Mouse (Mus musculus) spleen, postnatal 14 days (tissue): ENCODE results near the gene Pnldc1.
"Not testable (repeated sequence)": the region's sequence is repeated elsewhere in the genome, so short reads cannot be mapped to it uniquely, and the experiment has no call there.

Experiments
- DNase-seq, 2 experiments: peaks; one replicate each; pipeline ENCODE4 v3.0.0; 2021 to 2022; ENCODE audit warnings: low spot score in 2 of 2

Pnldc1 gene

DNA sequence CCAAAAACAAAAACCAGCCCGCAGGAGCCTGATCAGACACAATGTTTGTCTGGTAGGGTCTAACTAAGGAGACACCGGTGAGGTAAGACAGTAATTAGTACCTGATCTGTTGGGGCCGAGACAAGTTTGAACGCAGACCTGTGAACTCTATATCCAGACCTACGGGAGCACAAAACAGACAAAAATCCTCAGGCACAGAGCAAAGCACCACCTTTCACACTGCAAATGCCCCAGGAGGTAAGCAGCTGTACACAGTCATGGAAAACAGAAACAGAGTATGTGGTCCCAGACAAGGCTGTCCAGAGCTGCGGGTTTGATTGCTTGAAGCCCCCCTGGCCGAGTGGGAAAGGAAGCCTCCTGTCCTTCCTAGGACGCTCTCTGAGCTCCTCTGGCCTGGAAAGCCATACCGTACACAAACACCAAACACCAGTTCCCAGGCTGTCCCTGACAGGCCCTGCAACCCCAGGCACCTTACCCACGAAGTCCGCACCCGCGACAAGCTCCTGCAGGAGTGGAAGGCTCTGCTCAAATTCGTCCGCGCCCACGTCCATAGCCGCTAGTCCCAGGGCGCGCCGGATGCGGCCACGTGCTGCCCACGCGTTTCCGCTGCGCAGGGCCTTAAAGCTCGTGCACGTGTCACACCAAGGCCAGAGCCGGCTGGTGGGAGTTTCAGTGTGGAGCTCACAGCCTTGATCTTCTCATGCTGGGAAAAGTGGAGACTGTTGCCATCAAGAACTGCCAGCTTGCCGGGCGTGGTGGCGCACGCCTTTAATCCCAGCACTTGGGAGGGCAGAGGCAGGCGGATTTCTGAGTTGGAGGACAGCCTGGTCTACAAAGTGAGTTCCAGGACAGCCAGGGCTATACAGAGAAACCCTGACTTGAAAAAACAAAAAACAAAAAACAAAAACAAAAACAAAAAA is at the start of gene Pnldc1:
Pnldc1 (minus strand) TSS at position 870 of the 920 bp plus-strand sequence.
- no peak for DNase-seq

DNA sequence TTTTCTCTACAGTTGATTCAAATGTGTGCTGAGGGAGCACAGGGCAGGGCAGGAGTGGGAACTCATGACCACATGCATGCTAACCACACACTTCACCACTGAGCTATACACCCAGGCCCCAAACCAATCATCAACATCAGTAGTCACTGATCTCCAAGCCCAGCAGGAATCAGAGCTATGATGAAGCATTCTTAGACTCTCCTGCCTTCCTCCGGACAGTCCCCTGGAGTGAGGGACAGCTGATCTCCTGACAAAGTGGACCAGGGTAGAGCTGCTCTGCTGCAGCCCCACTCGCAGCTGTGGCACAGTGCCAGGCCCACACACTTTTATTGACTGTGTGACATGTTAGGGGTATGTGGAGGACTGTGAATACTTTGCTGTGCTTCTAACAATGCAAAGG is 49.3 kb upstream of the Pnldc1 start:
- not testable (repeated sequence) for DNase-seq

DNA sequence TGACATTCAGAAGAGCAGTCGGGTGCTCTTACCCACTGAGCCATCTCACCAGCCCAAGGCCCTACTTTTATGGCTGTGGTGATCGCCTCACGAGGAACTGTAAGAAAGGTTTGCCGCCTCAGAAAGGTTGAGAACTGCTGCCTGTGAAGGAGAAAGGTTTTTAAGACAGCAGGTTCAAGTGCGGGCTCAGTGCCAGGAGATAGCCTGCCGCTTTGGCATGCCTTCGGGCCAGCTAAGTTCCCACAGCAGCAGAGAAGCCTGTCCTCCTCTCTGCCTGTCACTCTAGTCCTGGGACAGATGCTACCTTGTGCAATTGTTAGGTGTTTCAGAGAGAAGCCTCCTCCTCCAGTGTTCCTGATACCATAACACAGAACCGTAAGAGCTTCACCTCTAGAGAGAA is 46.6 kb upstream of the Pnldc1 start:
- DNase-seq: no peak

DNA sequence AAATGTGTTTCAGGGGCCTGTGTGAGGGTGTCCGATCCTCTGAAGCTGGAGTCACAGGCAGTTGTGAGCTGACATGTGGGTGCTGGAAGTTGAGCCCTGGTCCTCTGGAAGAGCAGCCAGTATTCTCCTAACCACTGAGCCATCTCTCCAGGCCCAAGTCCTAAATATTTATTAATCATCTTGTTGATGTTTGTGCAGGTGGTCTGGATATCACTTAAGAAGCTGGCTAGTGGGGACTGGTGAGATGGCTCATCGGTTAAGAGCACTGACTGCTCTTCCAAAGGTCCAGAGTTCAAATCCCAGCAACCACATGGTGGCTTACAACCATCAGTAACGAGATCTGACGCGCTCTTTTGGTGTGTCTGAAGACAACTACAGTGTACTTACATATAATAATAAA is 39.6 kb upstream of the Pnldc1 start:
- DNase-seq: no peak

DNA sequence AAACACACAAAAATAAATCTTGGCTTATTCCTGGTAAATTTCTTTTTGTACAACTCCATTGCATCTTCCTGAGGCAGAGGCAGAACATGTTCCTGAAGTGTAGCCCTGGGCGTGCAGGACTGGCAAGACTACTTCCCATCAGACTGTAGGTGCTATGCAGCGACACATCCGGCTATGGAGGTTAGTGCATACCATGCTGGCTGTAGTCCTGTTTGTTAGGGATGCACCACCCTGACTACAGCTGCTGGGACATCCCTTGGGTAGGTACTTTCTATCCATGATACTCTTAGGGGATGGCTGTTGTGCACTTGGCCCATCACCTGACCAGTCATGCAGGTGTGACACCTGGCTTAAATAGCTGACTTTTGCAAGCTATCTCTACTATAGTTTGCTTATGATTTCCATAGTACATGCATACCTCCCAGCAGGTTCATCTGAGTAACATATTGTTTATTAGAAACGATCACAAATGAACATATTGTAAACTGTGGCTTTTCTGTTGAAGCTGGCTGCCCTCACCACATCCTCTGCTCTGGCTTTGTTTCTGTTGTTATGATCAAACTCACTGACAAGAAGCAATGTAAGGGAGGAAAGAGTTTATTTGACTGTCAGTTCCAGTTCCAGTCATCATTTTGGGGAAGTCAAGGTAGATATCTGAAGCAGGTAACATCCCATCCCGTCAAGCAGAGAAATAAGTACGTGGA is 32.6 kb upstream of the Pnldc1 start:
- no peak for DNase-seq

DNA sequence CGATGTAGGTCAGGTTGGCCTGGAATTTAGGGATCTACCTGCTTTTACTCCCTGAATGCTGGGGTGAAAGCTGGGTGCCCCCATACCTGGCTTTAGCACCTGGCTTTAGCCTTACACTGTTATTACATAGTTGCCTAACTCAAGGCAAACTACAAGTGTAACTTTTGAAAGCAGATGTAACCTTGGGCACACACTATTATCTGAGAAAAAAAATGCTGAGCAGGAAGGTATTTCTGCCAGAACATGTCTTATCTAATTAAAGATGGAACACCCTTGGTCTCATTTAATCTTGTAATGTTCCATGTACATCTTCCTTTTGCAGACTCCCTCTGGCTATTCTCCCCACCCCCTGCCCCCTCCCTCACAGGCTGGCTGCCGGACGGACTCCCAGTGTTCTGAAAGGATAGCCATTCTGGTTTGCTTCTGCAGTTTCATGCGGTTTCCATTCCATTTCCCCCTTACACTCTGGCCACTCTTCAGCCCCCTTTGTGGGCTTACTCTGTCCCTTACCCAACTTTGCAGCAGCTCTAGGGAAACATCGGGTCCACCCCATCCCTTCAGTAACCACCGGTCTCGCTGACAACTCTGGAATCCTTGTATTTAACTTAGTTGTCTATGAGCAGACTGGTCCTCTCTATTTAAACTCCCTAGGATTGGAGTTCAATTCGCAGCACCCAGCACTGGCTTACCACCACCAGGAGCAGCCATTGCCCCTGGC is 31.7 kb upstream of the Pnldc1 start:
- DNase-seq: no peak

DNA sequence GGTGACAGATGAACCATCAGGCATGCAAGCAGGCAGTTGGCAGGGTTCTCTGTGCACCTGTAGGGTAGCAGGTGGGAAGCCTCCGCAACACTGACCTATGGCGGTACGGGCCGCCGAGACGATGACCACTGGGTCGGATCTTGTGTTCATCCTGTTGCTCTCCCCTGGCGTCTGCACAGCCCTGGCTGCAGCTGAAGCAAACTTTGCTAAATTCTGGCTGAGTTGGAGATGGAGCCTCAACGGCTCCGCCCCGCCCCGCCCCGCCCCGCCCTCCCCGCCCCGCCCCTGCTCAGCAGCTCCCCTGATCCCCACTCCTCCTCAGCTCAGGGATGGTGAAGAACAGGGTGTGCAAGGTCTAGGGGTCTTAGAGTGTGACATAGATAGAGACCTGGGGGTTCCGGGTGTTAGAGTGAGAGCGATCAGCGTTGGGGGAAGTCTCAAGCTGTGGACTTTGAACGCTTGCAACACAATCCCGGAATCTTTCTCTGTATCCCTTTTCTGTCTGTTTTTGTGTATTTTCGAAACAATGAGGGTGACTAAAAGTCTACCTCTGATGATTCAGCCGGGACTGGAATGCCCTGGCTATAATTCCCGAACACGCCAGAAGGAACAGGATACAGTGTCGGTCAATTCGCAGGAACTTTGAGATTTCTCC is 30.2 kb upstream of the Pnldc1 start, which contains the start of gene Acat3:
Acat3 (minus strand) TSS at position 450 of the 655 bp plus-strand sequence.
- DNase-seq: no peak

DNA sequence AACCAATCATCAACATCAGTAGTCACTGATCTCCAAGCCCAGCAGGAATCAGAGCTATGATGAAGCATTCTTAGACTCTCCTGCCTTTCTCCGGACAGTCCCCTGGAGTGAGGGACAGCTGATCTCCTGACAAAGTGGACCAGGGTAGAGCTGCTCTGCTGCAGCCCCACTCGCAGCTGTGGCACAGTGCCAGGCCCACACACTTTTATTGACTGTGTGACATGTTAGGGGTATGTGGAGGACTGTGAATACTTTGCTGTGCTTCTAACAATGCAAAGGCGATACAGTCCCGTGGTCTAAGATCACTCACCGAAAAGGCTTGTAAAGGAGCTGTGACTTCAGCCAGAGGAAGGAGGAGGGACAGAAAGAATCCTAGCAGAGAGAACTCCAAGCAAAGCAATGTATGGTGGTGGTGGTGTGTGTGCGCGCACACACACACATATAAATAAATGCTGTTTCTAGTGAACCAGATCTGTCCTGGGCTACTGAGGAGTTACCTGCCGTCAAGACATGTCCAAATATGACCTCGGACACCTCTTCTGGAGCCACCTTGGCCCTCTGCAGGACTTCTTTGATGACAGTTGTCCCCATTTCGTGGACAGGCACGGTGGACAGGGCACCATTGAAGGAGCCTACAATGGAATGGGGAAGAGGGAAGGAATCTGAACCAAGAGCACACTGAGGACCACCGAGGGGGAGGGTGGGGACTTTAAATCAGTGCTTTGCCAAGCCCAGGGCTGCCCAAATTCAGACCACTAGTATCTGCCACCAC is 29.5 kb upstream of the Pnldc1 start:
- not testable (repeated sequence) for DNase-seq

DNA sequence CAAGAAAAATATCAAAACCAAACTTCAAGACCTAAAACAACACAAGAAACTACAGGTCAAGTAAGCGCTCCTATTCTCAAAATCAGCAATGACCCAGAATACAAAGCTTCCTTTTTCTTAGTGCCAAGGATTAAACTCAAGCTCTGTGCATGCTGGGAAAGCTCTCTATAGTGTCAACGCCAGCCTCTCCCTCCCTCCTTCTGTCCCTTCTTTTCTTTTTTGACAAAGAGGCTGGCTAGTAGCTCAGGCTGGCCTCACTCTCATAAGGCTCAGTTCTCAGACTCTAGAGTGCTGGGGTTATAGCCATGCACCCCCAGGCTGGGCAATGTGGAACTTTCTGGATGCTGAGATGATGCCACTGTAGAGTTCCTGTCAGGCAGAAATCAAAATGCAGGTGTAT is 28.0 kb upstream of the Pnldc1 start:
- no peak for DNase-seq

DNA sequence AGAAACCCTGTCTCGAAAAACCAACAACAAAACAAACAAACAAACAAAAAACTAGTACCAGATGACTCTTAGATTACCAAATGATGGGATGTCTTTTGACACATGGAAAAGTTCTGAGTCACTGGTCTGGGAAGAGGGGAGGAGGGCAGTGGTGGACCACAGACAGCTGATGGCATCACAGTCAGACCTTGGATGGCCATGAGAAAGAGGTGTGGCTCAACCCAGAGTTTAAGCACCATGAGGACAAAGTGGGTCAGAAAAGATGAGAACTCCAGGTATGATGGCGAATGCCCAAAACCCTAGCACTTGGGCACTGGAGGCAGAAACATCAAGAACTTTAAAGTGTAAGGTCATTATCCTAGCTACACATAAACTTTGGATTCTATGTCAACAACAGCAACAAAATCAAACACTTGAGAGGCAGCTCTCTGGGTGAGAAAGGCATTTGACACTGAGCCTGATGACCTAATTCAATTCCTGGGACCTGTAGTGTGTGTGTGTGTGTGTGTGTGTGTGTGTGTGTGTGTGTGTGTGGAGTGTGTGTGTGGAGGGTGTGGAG is 27.5 kb upstream of the Pnldc1 start:
- no peak for DNase-seq

DNA sequence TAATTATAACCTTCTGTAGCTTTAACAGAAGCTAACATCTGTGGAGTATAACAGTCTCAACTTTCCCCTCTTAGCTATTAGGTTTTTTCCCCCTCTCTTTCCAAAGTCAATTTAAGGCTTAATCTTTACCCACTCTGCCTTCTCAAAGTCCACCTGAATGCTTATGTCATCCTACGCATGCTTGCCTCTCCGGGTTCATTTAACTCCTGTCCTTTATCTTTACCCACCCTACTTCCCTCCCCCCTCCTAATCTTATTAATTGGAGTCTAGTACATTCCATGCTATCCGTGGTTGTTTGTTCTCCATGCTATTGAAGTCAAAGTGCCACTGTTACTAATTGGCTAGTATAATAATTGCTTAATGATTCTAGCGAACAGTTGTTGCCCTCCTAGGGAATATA is 25.7 kb upstream of the Pnldc1 start:
- DNase-seq: no peak

DNA sequence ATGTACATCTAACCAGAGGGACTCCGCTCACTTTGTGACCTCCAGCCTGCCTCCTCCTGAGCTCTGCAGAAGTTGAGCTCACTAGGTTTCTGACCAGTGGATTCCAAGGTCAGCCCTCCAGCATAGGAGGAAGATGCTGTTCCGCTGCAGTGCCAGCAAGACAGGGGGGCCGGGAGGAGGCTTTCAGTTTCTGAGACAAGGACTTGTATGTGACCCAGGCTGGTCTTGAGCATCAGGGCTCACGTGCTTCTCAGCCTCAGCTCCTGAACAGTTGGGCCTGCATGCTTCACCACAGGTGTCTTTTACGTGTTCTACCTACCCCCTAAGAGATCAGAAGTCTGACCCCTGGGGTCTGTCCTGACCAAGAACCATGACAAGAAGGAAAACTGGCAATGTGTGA is 21.5 kb upstream of the Pnldc1 start:
- DNase-seq: not testable (repeated sequence)

DNA sequence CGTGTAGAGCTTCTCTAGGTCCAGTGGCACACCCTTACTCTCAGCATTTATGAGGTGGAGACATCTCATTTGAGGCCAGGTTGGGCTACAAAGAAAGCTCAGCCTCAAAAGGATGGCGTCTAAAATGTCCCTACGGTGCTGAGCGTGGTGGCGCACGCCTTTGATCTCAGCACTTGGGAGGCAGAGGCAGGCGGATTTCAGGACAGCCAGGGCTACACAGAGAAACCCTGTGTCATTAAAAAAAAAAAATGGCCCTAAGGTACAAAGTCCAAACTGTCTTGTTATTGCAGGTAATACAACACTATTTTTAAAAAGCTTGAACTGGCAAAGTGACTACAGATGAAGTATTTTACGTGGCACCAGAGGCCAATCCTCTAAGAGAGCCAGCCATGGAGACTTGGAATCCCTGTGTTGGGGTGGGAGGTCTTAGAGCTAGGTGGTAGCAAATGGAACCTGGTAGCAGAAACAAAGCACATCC is 15.7 kb upstream of the Pnldc1 start:
- DNase-seq: no peak

DNA sequence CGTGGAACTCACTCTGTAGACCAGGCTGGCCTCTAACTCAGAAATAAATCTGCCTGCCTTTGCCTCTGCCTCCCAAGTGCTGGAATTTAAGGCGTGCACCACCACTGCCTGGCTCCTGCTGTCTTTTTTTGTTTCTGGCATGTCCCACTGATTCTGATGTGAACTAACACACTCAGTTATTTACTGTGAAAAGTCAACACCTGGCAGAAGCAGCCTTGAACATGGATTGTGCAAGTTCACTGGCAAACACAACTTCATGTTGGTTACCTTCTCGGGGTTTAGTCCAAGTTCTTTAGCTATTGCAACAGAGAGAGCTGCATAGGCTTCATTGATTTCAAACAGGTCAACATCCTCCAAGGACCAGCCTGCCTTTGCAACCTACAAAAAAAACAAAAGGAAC is 15.0 kb upstream of the Pnldc1 start:
- no peak for DNase-seq

DNA sequence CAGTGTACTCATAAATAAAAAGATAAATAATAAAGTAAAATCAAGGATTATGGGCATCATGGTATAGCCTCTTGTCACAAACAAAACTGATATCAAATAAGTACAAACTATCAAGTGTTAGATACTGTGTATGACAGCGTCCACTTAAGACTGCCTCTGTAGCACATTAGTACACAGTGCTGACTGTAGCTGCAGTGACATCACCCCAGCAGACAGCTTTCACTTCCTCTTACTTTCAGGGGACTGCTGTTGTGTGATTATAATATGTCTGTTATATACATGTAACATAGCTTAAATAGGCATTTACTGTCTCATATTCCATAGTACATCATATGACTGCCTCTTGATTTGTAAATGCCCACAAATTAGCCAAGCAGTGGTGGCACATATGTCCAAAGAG is 11.0 kb upstream of the Pnldc1 start:
- no peak for DNase-seq

DNA sequence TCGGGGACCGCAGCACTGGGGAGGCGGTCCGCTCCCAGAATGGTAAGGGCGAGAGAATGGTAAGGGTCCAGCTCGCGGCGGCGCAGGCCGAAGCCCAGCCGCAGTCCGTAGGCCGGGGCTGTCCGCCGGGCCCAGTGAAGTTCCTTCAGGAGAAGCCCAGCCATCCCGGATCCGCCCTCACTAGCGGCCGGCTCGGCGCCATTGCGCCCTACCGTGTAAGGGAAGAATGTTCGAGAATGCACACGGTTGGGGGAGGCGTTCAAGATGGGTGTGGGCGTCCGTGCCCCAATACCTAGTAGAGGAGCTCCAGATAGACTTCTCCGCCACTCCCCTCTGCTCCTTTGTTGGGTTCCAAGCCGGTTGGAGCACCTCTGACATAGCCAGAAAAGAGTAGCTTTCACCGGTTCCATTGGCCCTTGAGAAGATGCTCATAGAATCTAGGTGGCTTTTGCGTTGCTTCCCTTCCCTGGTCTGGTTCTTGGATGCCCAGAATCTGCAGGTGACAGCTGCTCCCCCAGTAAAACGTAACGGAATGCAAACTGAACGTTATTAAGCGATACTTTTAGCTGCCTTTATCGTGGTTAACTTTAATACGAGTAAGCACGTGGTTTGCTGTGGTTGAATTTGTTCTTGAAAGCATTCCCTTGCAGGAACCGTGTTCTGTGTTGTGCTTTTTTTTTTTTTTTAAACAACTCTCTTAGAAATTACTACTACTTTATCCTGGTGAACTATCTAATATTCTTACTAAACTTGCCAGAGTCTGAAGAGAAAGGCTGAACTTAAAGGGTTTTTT is 6.8 kb upstream of the Pnldc1 start:
- peak; percentile 27 to 38 for DNase-seq

DNA sequence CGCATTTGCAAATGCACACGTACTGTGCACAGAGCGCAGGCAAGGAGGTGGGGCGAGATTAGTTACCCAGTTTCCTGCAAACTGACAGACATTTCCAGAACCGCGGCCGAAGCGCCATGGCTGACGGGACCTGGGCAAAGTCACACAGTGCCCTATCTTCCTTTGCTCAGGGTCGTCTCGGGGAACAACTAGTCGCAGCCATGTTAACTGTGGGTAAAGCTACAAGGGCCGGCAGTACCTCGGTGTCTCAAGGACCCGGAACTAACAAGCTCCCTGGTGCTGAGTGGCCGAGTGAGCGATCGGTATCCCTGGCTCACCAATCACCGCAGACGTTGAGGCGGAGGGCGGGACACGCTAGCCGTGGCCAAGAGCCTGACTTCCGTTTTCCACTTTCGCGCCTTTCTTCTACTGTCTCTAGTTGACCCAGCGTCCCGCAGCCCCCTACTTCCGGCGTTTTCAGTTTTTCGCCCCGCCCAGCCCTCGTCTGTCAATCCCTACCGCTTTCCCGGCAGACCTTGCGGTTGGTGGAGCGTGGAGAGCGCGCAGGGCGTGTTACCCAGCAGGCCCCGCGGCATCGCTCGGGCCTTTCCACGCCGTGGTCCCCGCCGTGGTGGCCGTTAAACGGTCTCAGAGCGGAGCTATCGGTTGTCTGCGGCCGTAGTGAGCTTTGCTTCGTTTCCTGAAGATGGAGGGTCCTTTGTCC is 6.0 kb upstream of the Pnldc1 start, which contains the start of gene Mrpl18:
Mrpl18 (minus strand) TSS at position 465 of the 703 bp plus-strand sequence.
- peak; percentile 94 for DNase-seq

DNA sequence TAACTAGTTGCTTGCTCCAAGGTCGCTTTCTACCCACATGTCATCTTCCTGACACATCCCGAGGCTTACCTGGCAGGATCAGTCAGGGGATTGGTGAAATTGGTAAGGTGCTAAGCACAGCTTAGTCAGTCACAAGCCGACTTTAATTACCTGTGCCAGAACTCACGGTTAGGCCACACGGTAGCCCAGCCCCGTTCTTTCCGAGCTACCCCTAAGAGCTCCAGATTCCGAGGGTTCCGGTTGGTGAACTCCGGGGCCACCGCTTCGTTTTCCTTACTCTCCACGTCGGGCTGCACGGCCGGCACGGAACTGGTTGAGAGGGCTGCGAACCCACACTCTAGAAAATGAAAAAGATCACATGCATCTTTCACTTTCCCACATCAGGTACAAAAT is 5.5 kb upstream of the Pnldc1 start, which contains the start of gene Tcp1:
Tcp1 (plus strand) TSS at position 214 of the 393 bp plus-strand sequence.
- DNase-seq: no peak

DNA sequence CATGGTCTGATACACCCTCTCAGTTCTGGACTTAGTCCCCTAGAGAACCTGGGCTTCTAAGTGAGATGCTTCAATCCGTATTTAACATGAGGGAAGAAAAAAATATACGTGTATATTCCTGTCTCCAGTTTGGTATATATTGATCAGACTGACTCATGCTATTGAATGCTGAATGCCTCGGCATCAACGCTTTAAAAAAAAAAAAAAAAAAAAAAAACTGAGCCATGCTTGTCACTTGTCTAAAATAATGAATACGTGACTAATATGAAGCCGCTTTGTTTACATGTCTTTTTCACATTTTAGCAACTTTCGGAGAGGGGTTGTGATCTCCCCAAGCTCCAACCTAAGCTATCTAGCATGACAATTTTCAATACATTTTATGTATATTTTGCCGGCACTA is 361 bp upstream of the Pnldc1 start:
- DNase-seq: no peak
